Mouse (Mus musculus) brain, embryonic 14.5 days (tissue): ENCODE data around the gene Emsy.

Experiments used
- CTCF ChIP-seq: fragments of 200-500 bp; IDR thresholded peaks from 2 replicates; pipeline ENCODE4 v1.5.1; 2012; ENCODE audit warnings: inconsistent platforms, mild to moderate bottlenecking, moderate library complexity, borderline replicate concordance; ENCODE audit not compliant: insufficient read depth, insufficient read length; ENCODE audit errors: extremely low read depth
- POLR2A ChIP-seq: fragments of 200-500 bp; IDR thresholded peaks from 2 replicates; pipeline ENCODE4 v1.6.1; 2012; ENCODE audit warnings: mild to moderate bottlenecking, inconsistent platforms, borderline replicate concordance; ENCODE audit not compliant: poor library complexity, insufficient read depth, insufficient read length, severe bottlenecking; ENCODE audit errors: extremely low read depth

DNA sequence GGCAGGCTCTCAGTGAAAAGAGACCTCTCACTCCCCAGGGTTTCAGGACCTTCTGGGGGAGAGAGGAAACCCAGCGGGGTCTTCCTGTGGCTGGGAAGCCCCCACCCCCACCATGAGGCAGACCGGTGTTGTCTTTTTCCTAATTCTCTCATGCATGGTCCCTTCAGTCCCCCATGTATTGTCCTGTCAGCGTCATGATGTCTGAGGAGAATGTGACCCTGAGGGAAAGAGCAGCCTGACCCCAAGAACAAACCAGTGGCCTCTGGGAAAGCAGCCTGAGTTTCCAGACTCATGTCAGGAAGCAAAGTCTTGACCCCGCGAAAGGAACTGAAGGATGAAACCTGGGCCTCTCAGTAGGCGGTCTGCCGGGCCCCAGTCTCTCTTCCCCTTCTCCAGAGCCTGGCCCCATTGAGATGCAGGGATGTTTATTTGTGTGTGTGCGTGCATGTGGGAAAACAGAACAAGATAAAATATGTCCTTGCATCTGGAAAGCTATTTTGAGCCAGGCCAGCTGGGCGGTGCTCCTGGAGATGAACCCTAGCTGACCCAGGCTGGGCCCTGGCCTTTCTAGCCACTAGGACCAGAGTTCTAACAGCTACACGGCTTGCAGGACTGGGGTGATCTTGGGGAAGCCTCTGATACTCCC lies 84.2 kb downstream of the Emsy start:
- TF ChIP-seq CTCF (no peak), POLR2A (no peak)
